Mouse (Mus musculus): ENCODE measurements at regions not wholly inside any gene's neighbourhood (a gene's known extent, or its start where the extent isn't known, plus 50 kb on each side); places are given as distances from the start of the nearest gene placed in this dataset.

DNA sequence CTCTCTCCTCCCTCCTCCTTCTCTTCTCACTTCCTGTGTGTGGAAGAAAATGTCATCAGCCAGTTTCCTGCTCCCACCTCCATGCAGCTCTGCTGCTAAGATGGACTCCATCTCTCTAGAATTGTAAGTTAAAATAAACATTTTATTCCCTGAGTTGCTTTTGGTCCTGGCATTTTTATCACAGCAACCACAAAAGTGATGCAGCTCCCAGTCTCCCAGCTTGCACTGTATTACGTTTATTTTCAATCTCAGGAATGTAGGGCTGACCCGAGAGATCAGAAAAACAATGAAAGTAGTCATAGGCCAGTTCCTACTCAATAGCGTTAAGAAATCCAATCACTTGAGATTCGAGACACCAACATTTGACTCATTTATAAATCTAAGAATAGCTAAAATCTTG, 106.0 kb upstream of the 1700056E22Rik start:
- DNase-seq (ENCODE audit: low spot score in 2 of 2): no peak

DNA sequence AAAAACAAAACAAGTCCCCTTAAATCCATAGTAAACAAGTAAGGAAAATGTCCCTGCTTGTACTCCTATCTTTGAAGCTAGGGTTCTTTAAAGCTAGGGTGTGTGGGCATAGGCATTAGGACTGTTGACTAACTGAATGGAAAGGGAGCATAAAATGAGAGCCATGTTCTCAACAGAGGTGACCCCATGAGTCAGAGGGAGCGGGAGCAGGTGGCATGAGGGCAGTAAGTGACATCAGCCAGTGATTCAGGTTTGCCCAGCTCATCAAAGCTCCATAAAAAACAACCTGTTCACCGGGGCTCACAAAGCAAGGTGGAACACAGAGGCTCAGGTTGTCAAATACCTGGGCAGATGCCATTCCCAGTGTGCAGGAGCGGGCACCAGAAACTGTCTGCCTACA, 104.6 kb upstream of the 1700056E22Rik start:
- DNase-seq (ENCODE audit: low spot score in 2 of 2): no peak

DNA sequence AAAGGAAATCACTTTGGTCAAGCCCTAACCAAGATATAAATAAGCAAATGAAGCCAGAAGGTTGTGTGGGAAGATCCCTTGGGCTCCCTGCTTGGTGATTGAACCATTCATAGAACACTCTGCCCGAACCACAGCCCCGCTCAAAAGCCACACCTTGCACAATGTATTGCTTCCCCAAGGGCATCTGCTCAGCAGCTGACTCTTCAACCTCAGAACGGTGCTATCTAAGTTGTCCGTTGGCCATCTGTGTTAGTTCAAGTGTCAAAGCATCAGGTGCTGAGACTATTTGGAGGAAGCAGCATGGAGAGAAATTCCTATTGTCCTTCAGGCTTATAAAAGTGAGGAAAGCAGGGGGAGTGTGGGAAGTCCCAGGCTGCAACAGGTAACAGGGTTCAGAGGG, 96.8 kb upstream of the 1700056E22Rik start:
- DNase-seq (ENCODE audit: low spot score in 2 of 2): no peak

DNA sequence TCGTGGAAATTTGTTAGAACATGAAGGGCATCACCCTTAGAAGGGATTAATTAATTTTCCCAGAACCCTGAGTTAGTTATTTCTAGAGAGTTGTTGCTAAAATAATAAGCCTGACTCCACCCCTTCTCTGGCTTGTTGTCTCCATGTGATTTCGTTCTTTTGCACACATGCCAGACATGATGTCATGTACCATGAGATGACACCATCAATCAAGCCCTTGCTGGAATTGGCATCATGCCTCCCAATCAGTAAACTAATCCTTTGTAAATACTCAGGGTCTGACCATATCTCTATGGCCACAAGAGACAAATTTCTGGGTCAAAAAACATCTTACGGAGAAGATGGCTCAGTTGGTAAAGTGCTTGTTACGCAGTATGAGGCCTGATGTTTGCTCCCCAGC, 93.2 kb upstream of the 1700056E22Rik start:
- no peak for DNase-seq (ENCODE audit: low spot score in 2 of 2)

DNA sequence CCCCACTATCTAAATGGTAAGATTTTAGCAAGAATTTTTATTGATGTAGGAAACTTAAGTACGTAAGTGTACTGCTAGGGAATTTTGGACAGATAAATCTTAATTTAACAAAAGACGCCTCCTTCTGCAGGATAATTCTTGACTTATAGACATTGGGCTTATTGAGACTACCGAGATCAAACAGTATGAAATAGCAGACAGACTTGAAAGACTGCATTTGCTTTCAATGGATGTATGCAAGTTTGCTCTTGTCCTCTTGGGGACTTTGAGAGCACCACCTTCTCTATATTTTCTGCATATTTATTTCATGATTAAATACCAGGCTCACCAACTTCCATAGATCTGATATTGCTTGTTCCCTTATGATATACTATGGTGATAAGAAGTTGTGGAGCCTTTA, 92.8 kb upstream of the 1700056E22Rik start:
- no peak for DNase-seq (ENCODE audit: low spot score in 2 of 2)

Measured in gastrocnemius, adult 8-10 months (tissue).